ENCODE assay signal across 8 mouse cellular contexts in the genomic region with DNA sequence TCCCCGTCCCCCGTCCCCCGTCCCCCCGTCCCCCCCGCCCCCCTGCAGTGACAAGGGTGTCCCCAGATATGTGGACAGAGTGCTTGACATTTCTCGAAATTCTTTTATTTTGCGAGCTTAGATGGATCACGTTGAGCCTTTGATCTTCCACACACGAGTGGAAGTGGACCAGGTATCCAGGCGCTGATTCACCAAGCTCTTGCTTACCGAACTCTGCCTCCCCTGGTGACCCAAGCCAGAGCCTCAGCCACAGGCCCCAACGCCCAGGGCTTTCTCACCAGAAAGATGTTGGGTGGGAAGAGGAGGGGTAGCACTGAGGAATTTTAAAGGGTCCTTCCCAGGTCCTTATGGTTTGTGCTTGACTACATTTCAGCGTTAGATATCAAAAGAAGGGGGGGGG. TPM values are rescaled to one million over a fixed set of nuclear protein-coding genes. Genes with fewer than 3 reads are reported as not detected.
DNase-seq lines count a peak whose midpoint lies in the region; ATAC-seq lines count a peak whose summit lies in the region.

No protein-coding gene starts in this region.

- H3K27me3 ChIP-seq in liver, embryonic 11.5 days (replicated peaks; ENCODE audit: control insufficient read depth, insufficient read depth, low read length) = no peaks in the 10 kb centered on the region
- H3K27me3 ChIP-seq in forebrain, embryonic 10.5 days (ENCODE audit: poor library complexity, severe bottlenecking) = no peaks in the 10 kb centered on the region
- no peaks in the 10 kb centered on the region for H3K27me3 ChIP-seq in limb, embryonic 12.5 days

- H3K36me3 ChIP-seq in liver, embryonic 11.5 days (ENCODE audit: control insufficient read depth, insufficient read depth, low read length) = peaks cover 7% of the 10 kb centered on the region; the same call in 1 of the 2 replicates
- peaks cover 28% of the 10 kb centered on the region for H3K36me3 ChIP-seq in forebrain, embryonic 10.5 days (replicated peaks)
- peaks cover 9% of the 10 kb centered on the region; the same call in 1 of the 2 replicates for H3K36me3 ChIP-seq in limb, embryonic 12.5 days

- no peak for ATAC-seq in liver, embryonic 11.5 days (replicated peaks; ENCODE audit: low FRiP score)
- peak; percentile 19 for ATAC-seq in limb, embryonic 12.5 days (ENCODE audit: insufficient number of reproducible peaks, insufficient read depth, low FRiP score, low TSS enrichment, low read depth)
- ATAC-seq in granulocyte monocyte progenitor cell, adult 5-6 weeks (replicated peaks; ENCODE audit: poor library complexity, severe bottlenecking) = no peak

- DNase-seq in liver, embryonic 11.5 days (ENCODE audit: low spot score) = no peak
- DNase-seq in liver = no peak
- DNase-seq in forebrain, embryonic 10.5 days (ENCODE audit: extremely low spot score, low spot score) = no peak
- peak; percentile 44 for DNase-seq in retina, postnatal 1 day
- DNase-seq in adrenal gland, postnatal 4 days (ENCODE audit: low spot score in 2 of 2) = no peak
- no peak for DNase-seq in thymus, postnatal 10 days (ENCODE audit: low spot score in 2 of 2)

- peaks cover 26% of the 10 kb centered on the region for H3K4me1 ChIP-seq in liver, embryonic 11.5 days (replicated peaks; ENCODE audit: control insufficient read depth, insufficient read depth, low read length)
- H3K4me1 ChIP-seq in forebrain, embryonic 10.5 days = peaks cover 37% of the 10 kb centered on the region
- peaks cover 26% of the 10 kb centered on the region for H3K4me1 ChIP-seq in limb, embryonic 12.5 days (replicated peaks)

- peak overlapping the region; percentile 92 for H3K4me3 ChIP-seq in liver, embryonic 11.5 days (ENCODE audit: low read depth, low read length)
- peak overlapping the region; percentile 77 for H3K4me3 ChIP-seq in forebrain, embryonic 10.5 days
- peak overlapping the region; percentile 84 for H3K4me3 ChIP-seq in limb, embryonic 12.5 days (replicated peaks)

- peak overlapping the region; percentile 82 for H3K4me2 ChIP-seq in liver, embryonic 11.5 days
- peak overlapping the region; percentile 87 for H3K4me2 ChIP-seq in limb, embryonic 12.5 days

- H3K9ac ChIP-seq in liver, embryonic 11.5 days (ENCODE audit: low read depth, low read length) = peak overlapping the region; percentile 97
- peak overlapping the region; percentile 95 for H3K9ac ChIP-seq in limb, embryonic 12.5 days (replicated peaks)

- 9% methylated on average over 13 of the region's 13 CpGs for WGBS in liver, embryonic 11.5 days
- WGBS in forebrain, embryonic 10.5 days = 5% methylated on average over 13 of the region's 13 CpGs
- 7% methylated on average over 13 of the region's 13 CpGs for WGBS in limb, embryonic 12.5 days

- peak overlapping the region; percentile 88 for H3K27ac ChIP-seq in liver, embryonic 11.5 days (ENCODE audit: low read depth, low read length)
- peak overlapping the region; percentile 96 for H3K27ac ChIP-seq in forebrain, embryonic 10.5 days
- H3K27ac ChIP-seq in limb, embryonic 12.5 days = peak overlapping the region; percentile 89

- H3K9me3 ChIP-seq in liver, embryonic 11.5 days (ENCODE audit: control insufficient read depth, low read length) = no peaks in the 10 kb centered on the region
- H3K9me3 ChIP-seq in forebrain, embryonic 10.5 days = no peaks in the 10 kb centered on the region
- H3K9me3 ChIP-seq in limb, embryonic 12.5 days = no peaks in the 10 kb centered on the region

RNA-seq across cellular contexts. Expression of a gene that starts 0.6 kb away (rescaled TPM):
- polyA plus RNA-seq in liver, embryonic 11.5 days (2014; fragmentation: Nextera tagmentation; extraction: Ambion mirVana) = 142 and 156 TPM in 2 replicates
- 106 and 110 TPM in 2 replicates for polyA plus RNA-seq in forebrain, embryonic 10.5 days (2016; fragmentation: Nextera tagmentation; extraction: Ambion mirVana)
- polyA plus RNA-seq in limb, embryonic 12.5 days (2016; fragmentation: Nextera tagmentation; extraction: Ambion mirVana) = 118 and 120 TPM in 2 replicates
- total RNA-seq in granulocyte monocyte progenitor cell, adult 5-6 weeks (2014; fragmentation: Nextera tagmentation) = 0.70 and 2.6 TPM in 2 replicates
- total RNA-seq in granulocyte monocyte progenitor cell, adult 5-6 weeks (2017) = 2.1 TPM in 2 replicates
- 100 to 1,000 TPM; 103 to 110 TPM for total RNA-seq in adrenal gland, postnatal 4 days (2021)
